Mouse (Mus musculus) lung, postnatal 0 days (tissue): Measurements from ENCODE around the gene Triobp. TPM values are rescaled to one million over a fixed set of nuclear protein-coding genes. Genes with fewer than 3 reads are reported as not detected.

Source experiments
- ATAC-seq: fragments of 200-750 bp; cut with Nextera tagmentation; 2 replicates; pipeline ENCODE4 v1.8.0; 2017; ENCODE audit warnings: moderate library complexity
- DNase-seq: peaks from one replicate; pipeline ENCODE4 v3.0.0-alpha.2; 2016; ENCODE audit warnings: low spot score
- H3K27ac ChIP-seq: fragments of 300-500 bp; sonication (generic); 2 replicates; pipeline ENCODE4 v1.5.1; 2014; ENCODE audit warnings: antibody characterized with exemption, mild to moderate bottlenecking, low read length, mixed read lengths
- H3K27me3 ChIP-seq: fragments of 300-500 bp; sonication (generic); replicated peaks from 2 replicates; pipeline ENCODE4 v1.6.1; 2014; ENCODE audit warnings: low read length, mixed read lengths; ENCODE audit not compliant: insufficient read depth
- H3K36me3 ChIP-seq: fragments of 300-500 bp; sonication (generic); 2 replicates; pipeline ENCODE4 v1.6.1; 2014; ENCODE audit warnings: low read length, mixed read lengths; ENCODE audit not compliant: insufficient read depth
- H3K4me1 ChIP-seq: fragments of 300-500 bp; sonication (generic); 2 replicates; pipeline ENCODE4 v1.6.1; 2014; ENCODE audit warnings: antibody characterized with exemption, low read depth, low read length, mixed read lengths; ENCODE audit not compliant: insufficient read depth
- H3K4me2 ChIP-seq: fragments of 300-500 bp; sonication (generic); replicated peaks from 2 replicates; pipeline ENCODE4 v1.6.1; 2014; ENCODE audit warnings: low read depth, mild to moderate bottlenecking, low read length, moderate library complexity, mixed read lengths
- H3K4me3 ChIP-seq: fragments of 300-500 bp; sonication (generic); 2 replicates; pipeline ENCODE4 v1.5.1; 2014; ENCODE audit warnings: low read depth, low read length
- H3K9ac ChIP-seq: fragments of 300-500 bp; sonication (generic); replicated peaks from 2 replicates; pipeline ENCODE4 v1.6.1; 2014; ENCODE audit warnings: low read depth, mild to moderate bottlenecking
- H3K9me3 ChIP-seq: fragments of 300-500 bp; sonication (generic); 2 replicates; pipeline ENCODE4 v1.6.1; 2016; ENCODE audit warnings: low read length, mixed read lengths
- CTCF ChIP-seq: IDR thresholded peaks from 2 replicates; pipeline ENCODE4 v1.5.1; 2016; ENCODE audit warnings: antibody characterized with exemption, mild to moderate bottlenecking
- EP300 ChIP-seq: IDR thresholded peaks from 2 replicates; pipeline ENCODE4 v1.6.1; 2016; ENCODE audit warnings: antibody characterized with exemption, mild to moderate bottlenecking, control low read depth
- WGBS: fragments of 180-500 bp; shearing (Covaris S2); extraction: QIAGEN DNeasy Blood & Tissue Kit; methylation state at CpG from one replicate; pipeline ENCODE4 v1.1.7; 2014; 5-methylcytosine and 5-hydroxymethylcytosine counted together
- polyA plus RNA-seq: library from polyadenylated mRNA; unstranded; fragments of >200 nt; fragmentation: Nextera tagmentation; extraction: Ambion mirVana; gene quantifications from 2 replicates; pipeline ENCODE4 v1.2.1, GENCODE M21; 2015

The Triobp gene
- polyA plus RNA-seq, 1 experiment from 2014 or later, result 23.9 TPM

DNA sequence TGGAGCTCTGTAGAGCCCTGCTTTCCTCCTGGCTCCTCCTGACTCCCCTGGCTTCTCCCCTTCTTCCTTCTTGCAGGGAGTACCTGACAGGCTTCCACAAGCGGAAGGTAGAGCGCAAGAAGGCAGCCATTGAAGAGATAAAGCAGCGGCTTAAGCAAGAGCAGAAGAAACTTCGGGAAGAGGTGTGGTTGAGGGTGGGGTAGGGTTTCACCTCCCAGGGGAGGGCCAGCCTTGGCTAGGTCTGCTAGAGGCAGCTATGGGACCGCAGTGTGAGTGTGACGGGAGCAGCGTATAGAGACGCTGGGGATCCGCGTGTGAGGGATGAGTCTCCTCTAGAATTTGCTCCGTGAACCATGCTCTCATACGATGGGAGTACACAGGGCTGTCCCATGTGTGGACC is 11.1 kb upstream of the Triobp start:
- DNase-seq (no peak), ATAC-seq (no peak)
- Histone ChIP-seq H3K4me2 (no peak overlapping the region), H3K4me1 (no peaks in the 10 kb centered on the region), H3K4me3 (no peak overlapping the region), H3K27me3 (no peaks in the 10 kb centered on the region), H3K27ac (no peak overlapping the region), H3K36me3 (0 out of 2 replicates have a peak, but pooled peaks cover 13% of the 10 kb centered on the region), H3K9me3 (no peaks in the 10 kb centered on the region), H3K9ac (no peak overlapping the region)
- TF ChIP-seq EP300 (no peak), CTCF (no peak)
- 92% methylated on average over 12 of the region's 12 CpGs for WGBS

- Histone ChIP-seq H3K4me2 (no peak overlapping the region), H3K9ac (no peak overlapping the region), H3K27me3 (no peaks in the 10 kb centered on the region), H3K4me1 (no peaks in the 10 kb centered on the region), H3K27ac (no peak overlapping the region), H3K9me3 (no peaks in the 10 kb centered on the region), H3K36me3 (0 out of 2 replicates have a peak, but pooled peaks cover 15% of the 10 kb centered on the region), H3K4me3 (no peak overlapping the region)
- ATAC-seq, result no peak
- TF ChIP-seq EP300 (no peak), CTCF (no peak)
- WGBS, result 89% methylated on average over 10 of the region's 10 CpGs
- no peak for DNase-seq
Measured at GRCm38 (mm10) chr15:78937311-78937710, 10.2 kb upstream of the Triobp start.

DNA sequence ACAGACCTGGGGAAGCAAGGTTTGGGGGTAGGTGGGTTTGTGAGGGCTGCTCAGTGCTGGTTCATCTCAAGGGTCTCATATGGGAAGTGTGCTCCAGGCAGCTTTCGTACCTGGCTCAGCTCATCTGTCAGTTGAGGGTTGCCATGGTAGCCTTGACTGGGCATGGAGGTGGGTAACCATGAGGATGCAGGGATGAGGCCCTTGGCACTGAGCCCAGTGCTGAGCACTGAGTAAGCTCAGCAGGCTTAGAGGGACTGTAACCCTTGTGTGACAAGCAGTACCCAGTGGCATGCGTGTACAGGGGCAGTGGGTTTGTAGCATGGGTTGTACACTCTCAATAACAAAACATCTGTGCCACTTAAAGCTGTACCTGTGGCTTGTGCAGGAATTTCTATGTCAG is 9.6 kb upstream of the Triobp start:
- ATAC-seq (no peak), DNase-seq (no peak)
- 86% methylated on average over 2 of the region's 2 CpGs for WGBS
- Histone ChIP-seq H3K4me3 (no peak overlapping the region), H3K9ac (no peak overlapping the region), H3K27me3 (no peaks in the 10 kb centered on the region), H3K4me2 (no peak overlapping the region), H3K36me3 (0 out of 2 replicates have a peak, but pooled peaks cover 15% of the 10 kb centered on the region), H3K9me3 (no peaks in the 10 kb centered on the region), H3K27ac (no peak overlapping the region), H3K4me1 (no peaks in the 10 kb centered on the region)
- TF ChIP-seq CTCF (no peak), EP300 (no peak)

GRCm38 (mm10) chr15:78940325-78940724 is 7.2 kb upstream of the Triobp start:
- no peaks in the 10 kb centered on the region for H3K4me1 ChIP-seq
- H3K27ac ChIP-seq, result no peak overlapping the region
- no peak overlapping the region for H3K4me2 ChIP-seq
- DNase-seq (no peak), ATAC-seq (no peak)
- H3K4me3 ChIP-seq, result no peak overlapping the region
- H3K27me3 ChIP-seq, result no peaks in the 10 kb centered on the region
- H3K9ac ChIP-seq, result no peak overlapping the region
- TF ChIP-seq CTCF, result no peak
- TF ChIP-seq EP300, result no peak
- no peaks in the 10 kb centered on the region for H3K9me3 ChIP-seq
- 90% methylated on average over 13 of the region's 13 CpGs for WGBS
- H3K36me3 ChIP-seq, result 0 out of 2 replicates have a peak, but pooled peaks cover 15% of the 10 kb centered on the region

DNA sequence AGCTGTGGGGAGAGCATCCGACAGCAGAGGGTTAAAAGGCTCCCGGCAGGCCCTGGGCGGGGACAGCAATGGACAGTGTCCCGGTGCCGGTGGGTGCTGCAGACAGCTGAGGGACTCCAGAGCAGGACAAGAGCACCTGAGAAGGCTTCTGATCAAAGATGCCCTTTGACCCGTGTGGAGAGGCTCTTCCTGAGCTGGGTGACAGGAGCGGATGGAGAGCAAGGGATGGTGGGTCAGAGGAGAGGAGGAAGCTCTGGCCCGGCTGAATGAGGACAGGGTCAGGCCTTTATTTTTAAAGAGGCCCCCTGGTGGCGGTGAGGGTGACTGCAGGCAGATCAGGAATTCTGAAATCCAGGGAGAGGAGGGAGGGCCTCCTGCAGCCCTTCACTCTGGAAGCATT is 4.9 kb upstream of the Triobp start:
- Histone ChIP-seq H3K36me3 (0 out of 2 replicates have a peak, but pooled peaks cover 15% of the 10 kb centered on the region), H3K4me3 (peak overlapping the region; percentile 14; the same call in 1 of the 2 replicates), H3K9me3 (no peaks in the 10 kb centered on the region), H3K4me2 (peak overlapping the region; percentile 57), H3K27me3 (no peaks in the 10 kb centered on the region), H3K27ac (no peak overlapping the region), H3K4me1 (no peaks in the 10 kb centered on the region), H3K9ac (no peak overlapping the region; the same call in 1 of the 2 replicates)
- WGBS, result 3% methylated on average over 9 of the region's 9 CpGs
- peak; percentile 68 for ATAC-seq
- peak; percentile 88 for DNase-seq
- peak; percentile 86 for TF ChIP-seq CTCF
- no peak for TF ChIP-seq EP300

- DNase-seq, result no peak
- Histone ChIP-seq H3K36me3 (0 out of 2 replicates have a peak, but pooled peaks cover 3% of the 10 kb centered on the region), H3K4me1 (no peaks in the 10 kb centered on the region), H3K9me3 (no peaks in the 10 kb centered on the region), H3K4me3 (no peak overlapping the region), H3K4me2 (no peak overlapping the region), H3K27me3 (no peaks in the 10 kb centered on the region), H3K9ac (no peak overlapping the region), H3K27ac (no peak overlapping the region)
- ATAC-seq, result no peak
- TF ChIP-seq EP300, result no peak
- WGBS, result 58% methylated on average over 7 of the region's 7 CpGs
Measured at GRCm38 (mm10) chr15:78946232-78946631, 1.3 kb upstream of the Triobp start.
